Mouse (Mus musculus) brown adipose tissue, adult 24 weeks (tissue): ENCODE results near the gene Smarcad1. TPM values are rescaled to one million over a fixed set of nuclear protein-coding genes. Genes with fewer than 3 reads are reported as not detected.
"Not testable (repeated sequence)": the region's sequence is repeated elsewhere in the genome, so short reads cannot be mapped to it uniquely, and the experiment has no call there.

Source experiments
- H3K27ac ChIP-seq: fragments of 200-500 bp; replicated peaks from 2 replicates; pipeline ENCODE4 v1.5.1; 2012; ENCODE audit warnings: low read depth, mild to moderate bottlenecking, low read length
- H3K4me1 ChIP-seq: fragments of 200-500 bp; 2 replicates; pipeline ENCODE4 v1.6.1; 2012; ENCODE audit warnings: low read length, mixed read lengths; ENCODE audit not compliant: control insufficient read depth, insufficient read depth, insufficient read length
- H3K4me3 ChIP-seq: fragments of 200-500 bp; 2 replicates; pipeline ENCODE4 v1.5.1; 2012; ENCODE audit warnings: low read depth, mild to moderate bottlenecking, low read length, moderate library complexity; ENCODE audit not compliant: insufficient read depth
- polyA plus RNA-seq: library from polyadenylated mRNA; stranded (reverse); fragments of >200 nt; gene quantifications from 2 replicates; pipeline ENCODE4 v1.2.4, GENCODE M21; 2012; ENCODE audit not compliant: missing spikeins, insufficient read depth, insufficient read length

Smarcad1 gene
- polyA plus RNA-seq = 10.1 and 10.2 TPM in 2 replicates

- H3K4me3 ChIP-seq = peak within 1 kb of the TSS; percentile 99
- H3K27ac ChIP-seq = peak within 1 kb of the TSS; percentile 93
- peaks cover 7% of the 10 kb centered on the region for H3K4me1 ChIP-seq
Observed at GRCm38 (mm10) chr6:65042491-65043171, at the start of gene Smarcad1. Gene Smarcad1, plus strand, starts transcription at chr6:65042583.

GRCm38 (mm10) chr6:64996824-64997421, 45.5 kb upstream of the Smarcad1 start:
- H3K4me1 ChIP-seq = no peaks in the 10 kb centered on the region
- H3K27ac ChIP-seq = no peak overlapping the region
- H3K4me3 ChIP-seq = no peak overlapping the region

GRCm38 (mm10) chr6:64997805-64998204, 44.6 kb upstream of the Smarcad1 start:
- Histone ChIP-seq H3K4me3 (no peak overlapping the region), H3K27ac (no peak overlapping the region), H3K4me1 (no peaks in the 10 kb centered on the region)

GRCm38 (mm10) chr6:65000757-65001156, 41.6 kb upstream of the Smarcad1 start:
- H3K4me3 ChIP-seq, H3K4me1 ChIP-seq, H3K27ac ChIP-seq: not testable (repeated sequence)

- Histone ChIP-seq H3K27ac (no peak overlapping the region), H3K4me3 (no peak overlapping the region), H3K4me1 (no peaks in the 10 kb centered on the region)
Observed at GRCm38 (mm10) chr6:65002196-65002595, 40.2 kb upstream of the Smarcad1 start.

GRCm38 (mm10) chr6:65008836-65009235, 33.5 kb upstream of the Smarcad1 start:
- Histone ChIP-seq H3K4me1 (no peaks in the 10 kb centered on the region), H3K27ac (no peak overlapping the region), H3K4me3 (no peak overlapping the region)

GRCm38 (mm10) chr6:65011444-65011990, 30.9 kb upstream of the Smarcad1 start:
- H3K4me3 ChIP-seq = no peak overlapping the region
- H3K4me1 ChIP-seq = no peaks in the 10 kb centered on the region
- no peak overlapping the region for H3K27ac ChIP-seq

GRCm38 (mm10) chr6:65012142-65012541, 30.2 kb upstream of the Smarcad1 start:
- Histone ChIP-seq H3K4me1 (no peaks in the 10 kb centered on the region), H3K4me3 (no peak overlapping the region), H3K27ac (no peak overlapping the region)

- no peak overlapping the region for H3K4me3 ChIP-seq
- H3K27ac ChIP-seq = no peak overlapping the region
- H3K4me1 ChIP-seq = no peaks in the 10 kb centered on the region
Observed at GRCm38 (mm10) chr6:65017566-65017965, 24.8 kb upstream of the Smarcad1 start.

- H3K4me3 ChIP-seq, H3K4me1 ChIP-seq, H3K27ac ChIP-seq: not testable (repeated sequence)
Observed at GRCm38 (mm10) chr6:65018966-65019365, 23.4 kb upstream of the Smarcad1 start.

- H3K4me1 ChIP-seq = no peaks in the 10 kb centered on the region
- H3K27ac ChIP-seq = no peak overlapping the region
- H3K4me3 ChIP-seq = no peak overlapping the region
Observed at GRCm38 (mm10) chr6:65021883-65022282, 20.5 kb upstream of the Smarcad1 start.

- H3K27ac ChIP-seq = no peak overlapping the region
- H3K4me1 ChIP-seq = no peaks in the 10 kb centered on the region
- no peak overlapping the region for H3K4me3 ChIP-seq
Observed at GRCm38 (mm10) chr6:65023053-65023452, 19.3 kb upstream of the Smarcad1 start.

- Histone ChIP-seq H3K4me3 (no peak overlapping the region), H3K27ac (no peak overlapping the region), H3K4me1 (no peaks in the 10 kb centered on the region)
Observed at GRCm38 (mm10) chr6:65024668-65025067, 17.7 kb upstream of the Smarcad1 start.

- no peaks in the 10 kb centered on the region for H3K4me1 ChIP-seq
- H3K27ac ChIP-seq = no peak overlapping the region
- no peak overlapping the region for H3K4me3 ChIP-seq
Observed at GRCm38 (mm10) chr6:65025130-65025529, 17.3 kb upstream of the Smarcad1 start.

- H3K27ac ChIP-seq = no peak overlapping the region
- no peaks in the 10 kb centered on the region for H3K4me1 ChIP-seq
- H3K4me3 ChIP-seq = no peak overlapping the region
Observed at GRCm38 (mm10) chr6:65034661-65035060, 7.7 kb upstream of the Smarcad1 start.

GRCm38 (mm10) chr6:65035469-65035868, 6.9 kb upstream of the Smarcad1 start:
- no peaks in the 10 kb centered on the region for H3K4me1 ChIP-seq
- H3K4me3 ChIP-seq = no peak overlapping the region
- no peak overlapping the region for H3K27ac ChIP-seq
